Mouse (Mus musculus) brain, embryonic 14.5 days (tissue): ENCODE data around the gene Hist1h1e. TPM values are rescaled to one million over a fixed set of nuclear protein-coding genes. Genes with fewer than 3 reads are reported as not detected.
"Not testable (repeated sequence)": the region's sequence is repeated elsewhere in the genome, so short reads cannot be mapped to it uniquely, and the experiment has no call there.

ENCODE experiments used
- DNase-seq: peaks from one replicate; pipeline ENCODE4 v3.0.0-alpha.2; 2011; ENCODE audit warnings: low read depth
- CTCF ChIP-seq: fragments of 200-500 bp; IDR thresholded peaks from 2 replicates; pipeline ENCODE4 v1.5.1; 2012; ENCODE audit warnings: inconsistent platforms, mild to moderate bottlenecking, moderate library complexity, borderline replicate concordance; ENCODE audit not compliant: insufficient read depth, insufficient read length; ENCODE audit errors: extremely low read depth
- POLR2A ChIP-seq: fragments of 200-500 bp; IDR thresholded peaks from 2 replicates; pipeline ENCODE4 v1.6.1; 2012; ENCODE audit warnings: mild to moderate bottlenecking, inconsistent platforms, borderline replicate concordance; ENCODE audit not compliant: poor library complexity, insufficient read depth, insufficient read length, severe bottlenecking; ENCODE audit errors: extremely low read depth
- polyA plus RNA-seq: library from polyadenylated mRNA; depleted of rRNA; stranded (reverse); fragments of >200 nt; gene quantifications from 2 replicates; pipeline ENCODE4 v1.2.3, GENCODE M21; 2012

Gene Hist1h1e
- polyA plus RNA-seq, 1 experiment, result 7.8 TPM

GRCm38 (mm10) chr13:23609844-23610243 is 12.5 kb downstream of the Hist1h1e start:
- TF ChIP-seq CTCF, result no peak
- TF ChIP-seq POLR2A, result no peak
- DNase-seq, result no peak

DNA sequence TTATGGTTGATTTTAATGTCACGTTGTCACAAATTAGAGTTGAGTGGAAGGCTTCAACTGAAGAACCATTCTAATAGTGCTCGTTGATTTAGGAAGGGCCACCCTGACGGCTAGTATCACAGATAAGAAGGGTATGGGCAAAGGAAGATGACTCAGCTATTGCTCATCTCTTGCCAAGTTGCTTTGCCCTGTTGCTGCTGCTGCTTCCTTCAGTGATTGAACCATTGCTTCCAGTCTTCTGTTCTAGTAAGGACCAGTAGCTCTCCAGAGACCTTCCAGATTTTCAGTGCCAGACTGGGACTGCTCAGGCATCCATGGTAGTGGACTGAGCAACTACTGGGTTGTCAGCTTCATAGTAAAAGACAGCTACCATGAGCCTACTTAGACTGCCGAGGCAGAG is 13.1 kb downstream of the Hist1h1e start:
- TF ChIP-seq CTCF (no peak), POLR2A (no peak)
- no peak for DNase-seq

- TF ChIP-seq CTCF (no peak), POLR2A (no peak)
- no peak for DNase-seq
Observed at GRCm38 (mm10) chr13:23605052-23605451, 17.3 kb downstream of the Hist1h1e start.

DNA sequence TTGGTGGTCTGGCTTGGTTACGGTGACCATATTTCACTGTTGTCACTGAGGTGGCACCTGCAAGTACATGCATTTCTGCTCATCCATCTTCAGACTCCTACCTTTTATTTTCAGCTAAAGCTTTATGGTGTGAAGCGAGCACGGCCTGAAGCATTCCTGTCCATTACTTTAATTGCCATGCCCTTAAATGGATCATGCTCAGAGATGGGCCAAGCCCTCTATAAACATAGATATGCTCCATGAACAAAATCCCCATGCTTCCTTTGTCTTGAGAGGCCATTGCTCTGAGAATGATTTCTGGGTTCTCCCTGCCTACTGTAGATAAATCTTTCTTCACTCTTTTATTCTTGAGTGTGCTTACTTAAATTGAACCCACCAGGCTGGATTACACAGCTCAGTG is 17.9 kb downstream of the Hist1h1e start:
- DNase-seq, result no peak
- no peak for TF ChIP-seq POLR2A
- no peak for TF ChIP-seq CTCF

DNA sequence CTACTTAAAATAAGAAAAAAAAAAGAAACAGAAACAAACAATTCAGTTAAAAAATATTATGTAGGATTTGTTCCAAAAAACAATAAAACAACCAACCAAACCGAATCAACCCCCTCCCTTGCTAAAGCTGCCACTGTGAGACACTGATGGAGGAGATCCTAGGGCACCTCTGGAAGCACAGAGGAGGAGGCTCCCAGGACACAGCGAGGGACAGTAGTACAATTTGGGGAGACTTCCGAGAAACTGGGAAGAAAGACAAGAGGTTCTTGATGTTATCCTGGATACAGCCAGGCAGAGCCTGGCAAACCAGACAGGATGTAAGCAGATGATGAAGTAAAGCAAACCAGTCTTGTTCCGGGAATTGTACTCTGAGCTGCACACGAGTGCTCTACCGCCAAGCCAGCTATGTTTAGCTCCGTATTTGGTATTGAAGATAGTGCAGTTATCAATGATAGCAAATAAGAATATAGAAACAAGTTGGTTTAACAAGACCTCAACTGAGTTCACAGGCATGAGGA is 19.1 kb downstream of the Hist1h1e start:
- no peak for DNase-seq
- no peak for TF ChIP-seq CTCF
- no peak for TF ChIP-seq POLR2A

DNA sequence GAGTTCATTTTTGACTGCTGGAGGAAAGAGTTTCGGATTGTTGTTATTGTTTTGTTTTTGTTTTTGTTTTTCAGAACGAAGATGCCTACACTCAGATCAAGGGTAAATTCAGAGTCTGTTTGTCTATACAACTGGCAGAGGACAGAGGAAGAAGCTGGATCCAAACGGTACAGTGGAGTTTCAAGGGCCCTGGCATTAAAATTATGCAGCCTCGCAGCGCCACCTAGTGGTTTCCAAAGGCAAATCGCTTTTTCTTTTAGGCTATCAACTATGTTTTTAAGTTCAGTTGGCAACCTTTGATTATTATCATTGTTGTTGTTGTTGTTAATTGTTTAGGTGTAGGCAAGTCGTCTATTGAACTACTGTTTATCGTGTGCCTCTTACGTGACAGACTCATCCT is 24.4 kb downstream of the Hist1h1e start:
- TF ChIP-seq CTCF (peak; percentile 84), POLR2A (no peak)
- DNase-seq, result peak; percentile 88

- TF ChIP-seq POLR2A (no peak), CTCF (no peak)
- DNase-seq, result no peak
Observed at GRCm38 (mm10) chr13:23595622-23596372, 26.6 kb downstream of the Hist1h1e start.

DNA sequence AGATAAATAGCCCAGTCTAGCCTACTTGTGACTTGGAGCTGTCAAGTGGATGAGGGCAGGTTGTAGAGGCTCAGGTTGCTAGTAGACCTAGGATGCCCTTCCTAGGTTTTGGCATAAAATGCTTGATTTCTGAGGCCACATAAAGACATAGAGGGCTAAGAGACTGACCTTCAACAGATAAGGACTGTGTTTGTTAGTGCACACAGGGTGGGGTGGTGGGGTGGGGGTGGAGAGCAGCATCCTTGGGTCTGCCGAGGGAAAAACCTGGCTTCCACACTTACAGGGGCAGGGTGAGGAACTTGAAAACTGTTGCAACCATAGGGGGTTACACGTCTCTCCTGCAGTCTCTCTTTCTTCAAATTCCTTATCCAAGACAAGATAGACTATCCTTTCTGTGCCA is 27.2 kb downstream of the Hist1h1e start:
- TF ChIP-seq POLR2A, result no peak
- TF ChIP-seq CTCF, result no peak
- no peak for DNase-seq

- TF ChIP-seq POLR2A (no peak), CTCF (no peak)
Observed at GRCm38 (mm10) chr13:23593051-23593770, 29.1 kb downstream of the Hist1h1e start.

GRCm38 (mm10) chr13:23592614-23593013 is 29.7 kb downstream of the Hist1h1e start:
- DNase-seq, result no peak
- TF ChIP-seq POLR2A (no peak), CTCF (no peak)

More at GRCm38 (mm10) chr13:23593051-23593770, 29.1 kb downstream of the Hist1h1e start:
- DNase-seq, result no peak

DNA sequence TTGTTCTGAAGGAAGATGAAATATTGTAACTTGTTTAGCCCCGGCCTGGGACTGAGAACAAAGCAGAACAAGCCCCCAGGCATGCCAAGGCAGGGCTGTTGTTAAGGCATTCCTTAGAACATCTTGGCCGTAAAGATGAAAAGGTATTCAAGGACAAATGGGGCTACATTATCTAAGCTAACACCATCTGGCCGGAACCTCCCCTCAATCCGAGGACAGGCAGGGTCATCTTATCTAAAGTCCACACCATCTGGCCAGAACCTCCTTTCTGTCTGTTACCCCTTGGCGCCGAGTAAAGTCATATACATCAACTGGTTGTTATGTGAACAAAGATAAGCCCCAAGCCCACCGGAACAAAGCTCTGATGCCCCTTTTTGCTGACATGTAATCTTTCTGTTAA is 30.5 kb downstream of the Hist1h1e start:
- not testable (repeated sequence) for DNase-seq

GRCm38 (mm10) chr13:23591206-23591605 is 31.2 kb downstream of the Hist1h1e start:
- no peak for DNase-seq
- TF ChIP-seq POLR2A (no peak), CTCF (no peak)
